Mouse (Mus musculus) heart, embryonic 10.5 days (tissue): Measurements from ENCODE around the gene Cux1. TPM values are rescaled to one million over a fixed set of nuclear protein-coding genes. Genes with fewer than 3 reads are reported as not detected.

Source experiments
- DNase-seq: peaks from one replicate; pipeline ENCODE4 v3.0.0-alpha.2; 2017; ENCODE audit warnings: low spot score
- H3K27ac ChIP-seq: fragments of 300-500 bp; sonication (generic); 2 replicates; pipeline ENCODE4 v1.5.1; 2016; ENCODE audit warnings: mild to moderate bottlenecking
- H3K27me3 ChIP-seq: fragments of 300-500 bp; sonication (generic); 2 replicates; pipeline ENCODE4 v1.6.1; 2016; ENCODE audit warnings: mild to moderate bottlenecking; ENCODE audit not compliant: poor library complexity, insufficient read depth, severe bottlenecking
- H3K36me3 ChIP-seq: fragments of 300-500 bp; sonication (generic); 2 replicates; pipeline ENCODE4 v1.6.1; 2016; ENCODE audit warnings: mild to moderate bottlenecking, moderate library complexity
- H3K4me1 ChIP-seq: fragments of 300-500 bp; sonication (generic); 2 replicates; pipeline ENCODE4 v1.6.1; 2016; ENCODE audit warnings: mild to moderate bottlenecking
- H3K4me3 ChIP-seq: fragments of 300-500 bp; sonication (generic); 2 replicates; pipeline ENCODE4 v1.5.1; 2016; ENCODE audit warnings: mild to moderate bottlenecking, moderate library complexity
- H3K9me3 ChIP-seq: fragments of 300-500 bp; sonication (generic); 2 replicates; pipeline ENCODE4 v1.6.1; 2016; ENCODE audit warnings: mild to moderate bottlenecking, moderate library complexity
- WGBS: fragments of 180-500 bp; shearing (Covaris S2); methylation state at CpG from one replicate; pipeline ENCODE4 v1.1.7; 2016; 5-methylcytosine and 5-hydroxymethylcytosine counted together
- polyA plus RNA-seq: library from polyadenylated mRNA; unstranded; fragments of >200 nt; fragmentation: Nextera tagmentation; extraction: Ambion mirVana; gene quantifications from 2 replicates; pipeline ENCODE4 v1.2.1, GENCODE M21; 2016

Gene Cux1
- polyA plus RNA-seq, 1 experiment from 2014 or later, result 65.8 TPM

DNA sequence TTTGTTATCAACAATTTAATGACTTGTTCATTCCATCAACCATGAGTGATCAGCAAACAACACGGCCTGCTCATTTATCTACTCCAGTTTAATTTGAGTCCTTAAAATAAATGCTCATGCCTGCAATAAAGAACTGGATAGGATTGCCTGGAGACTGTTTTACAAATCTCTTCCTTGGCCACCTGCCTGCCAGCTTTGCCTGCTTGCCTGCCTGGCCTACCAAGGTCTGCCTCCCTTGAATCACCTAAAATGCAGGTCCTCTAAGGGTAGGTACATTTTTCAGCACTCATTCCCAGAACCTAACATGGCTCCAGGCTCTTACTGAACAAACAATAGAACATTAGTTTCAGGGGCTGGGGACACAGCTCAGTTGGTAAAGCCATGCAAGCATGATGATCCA, 39.4 kb downstream of the Cux1 start:
- H3K36me3 ChIP-seq, result no peaks in the 10 kb centered on the region
- H3K4me1 ChIP-seq, result peaks cover 55% of the 10 kb centered on the region
- H3K4me3 ChIP-seq, result no peak overlapping the region
- whole genome bisulfite sequencing, result 74% methylated on average over 1 of the region's 1 CpGs
- H3K27me3 ChIP-seq, result no peaks in the 10 kb centered on the region
- no peak for DNase-seq
- no peak overlapping the region for H3K27ac ChIP-seq
- H3K9me3 ChIP-seq, result no peaks in the 10 kb centered on the region

DNA sequence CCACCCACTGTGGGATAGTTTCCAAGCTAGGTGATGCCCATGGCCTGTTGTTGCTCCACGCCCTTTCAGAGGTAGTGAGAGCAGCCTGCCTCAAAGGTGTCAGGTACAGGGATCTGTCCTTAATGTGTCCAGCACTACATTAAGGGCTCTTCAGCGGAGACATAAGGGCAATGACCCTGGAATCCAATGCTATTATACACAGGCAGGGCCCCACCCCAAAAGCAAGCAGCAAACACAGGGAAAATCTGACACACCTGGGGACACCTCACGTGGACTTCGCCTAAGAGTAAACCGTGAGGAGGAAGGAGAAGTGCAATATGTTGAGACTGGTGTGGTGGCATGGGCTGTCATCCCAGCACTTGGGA, 40.8 kb downstream of the Cux1 start:
- 0 out of 2 replicates have a peak overlapping the region, but pooled peaks have one; percentile 8 for H3K27ac ChIP-seq

DNA sequence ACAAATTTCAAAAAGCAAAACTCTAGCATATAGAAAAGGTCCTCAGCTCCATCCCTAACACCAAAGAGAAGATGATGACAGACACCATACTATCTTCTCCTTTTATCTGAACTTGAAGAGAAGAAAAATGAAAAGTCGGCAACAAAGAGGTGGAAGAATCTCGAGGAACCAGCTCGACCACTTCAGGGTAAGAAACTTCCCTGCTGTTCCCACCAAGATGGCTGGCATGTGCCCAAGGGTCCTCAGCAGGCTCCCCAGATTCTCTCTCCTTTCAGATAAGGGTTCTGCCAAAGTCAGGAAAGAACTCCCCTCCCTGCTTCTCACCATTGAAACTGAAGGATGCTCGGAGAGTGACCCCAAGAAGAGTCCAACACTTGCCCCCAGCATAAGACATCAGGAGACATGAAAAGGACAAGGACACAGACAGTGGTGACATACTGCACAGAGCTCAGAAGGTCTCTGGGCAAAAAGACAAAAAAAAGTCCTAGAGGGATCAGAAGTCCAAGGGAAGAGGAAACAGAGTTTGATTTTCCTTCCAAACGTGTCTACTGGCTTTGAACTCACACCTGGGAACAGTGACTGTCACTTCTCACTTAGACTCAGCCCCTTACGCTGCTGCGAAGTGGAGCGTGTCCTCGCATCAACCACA, 41.3 kb downstream of the Cux1 start:
- Histone ChIP-seq H3K4me1 (peaks cover 50% of the 10 kb centered on the region), H3K36me3 (no peaks in the 10 kb centered on the region), H3K27me3 (no peaks in the 10 kb centered on the region), H3K9me3 (no peaks in the 10 kb centered on the region), H3K27ac (0 out of 2 replicates have a peak overlapping the region, but pooled peaks have one; percentile 8), H3K4me3 (no peak overlapping the region)
- no peak for DNase-seq
- 71% methylated on average over 9 of the region's 9 CpGs for WGBS

More for the DNA sequence above, 40.8 kb downstream of the Cux1 start:
- 85% methylated on average over 5 of the region's 5 CpGs for WGBS
- DNase-seq, result no peak
- H3K36me3 ChIP-seq, result no peaks in the 10 kb centered on the region
- H3K9me3 ChIP-seq, result no peaks in the 10 kb centered on the region
- H3K4me1 ChIP-seq, result peaks cover 54% of the 10 kb centered on the region
- no peaks in the 10 kb centered on the region for H3K27me3 ChIP-seq
- H3K4me3 ChIP-seq, result no peak overlapping the region

DNA sequence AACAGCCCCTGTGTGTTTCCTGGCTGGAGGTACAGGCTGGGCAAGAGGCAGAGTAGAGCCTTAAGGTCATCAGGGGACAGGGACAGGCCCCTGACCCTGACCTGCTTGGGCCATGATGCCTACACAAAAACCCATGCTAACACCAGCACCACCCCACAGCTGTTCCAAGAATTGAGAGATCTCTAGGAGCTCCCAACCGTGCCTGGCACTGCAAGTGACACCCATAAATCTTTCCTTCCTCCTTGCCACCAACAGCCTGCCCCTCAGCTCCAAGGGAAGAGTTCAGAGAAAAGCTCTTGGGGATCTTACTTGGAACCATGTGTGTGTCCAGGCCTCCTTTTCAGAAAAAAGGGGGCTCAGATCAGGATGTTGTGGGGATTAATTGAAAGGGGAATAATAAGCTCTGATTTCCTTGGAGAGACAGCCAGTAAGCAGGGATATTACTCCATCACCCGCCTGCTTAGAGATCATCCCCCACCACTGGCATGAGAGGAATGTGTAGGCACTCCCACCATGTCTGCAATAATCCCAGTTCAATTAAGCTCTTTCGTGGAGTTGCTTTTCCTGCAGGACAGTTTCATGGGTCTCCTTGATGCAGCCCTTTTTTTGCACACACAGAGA, 44.3 kb downstream of the Cux1 start:
- H3K36me3 ChIP-seq, result no peaks in the 10 kb centered on the region
- no peaks in the 10 kb centered on the region for H3K27me3 ChIP-seq
- DNase-seq, result no peak
- 15% methylated on average over 3 of the region's 3 CpGs for WGBS
- H3K9me3 ChIP-seq, result no peaks in the 10 kb centered on the region
- no peak overlapping the region for H3K4me3 ChIP-seq
- H3K27ac ChIP-seq, result peak overlapping the region; percentile 82
- H3K4me1 ChIP-seq, result peaks cover 56% of the 10 kb centered on the region

DNA sequence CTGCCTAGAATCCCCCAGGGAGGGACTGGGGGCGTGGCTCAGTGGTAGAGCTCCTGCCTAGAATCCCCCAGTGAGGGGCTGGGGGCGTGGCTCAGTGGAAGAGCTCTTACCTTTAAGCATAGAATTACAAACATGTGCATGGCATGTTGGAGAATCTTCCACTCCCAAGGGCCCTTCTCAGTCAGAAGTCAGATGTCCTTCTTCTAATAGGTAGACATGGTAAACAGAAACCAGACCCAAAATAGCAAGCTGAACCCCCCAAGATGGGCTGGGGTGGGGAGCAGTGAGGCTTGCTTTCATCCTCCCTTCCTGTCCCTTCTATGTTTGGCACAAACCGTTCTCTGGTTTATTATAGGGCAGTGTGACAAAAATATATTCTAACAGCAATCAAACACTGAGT, 45.6 kb downstream of the Cux1 start:
- DNase-seq, result no peak
- Histone ChIP-seq H3K4me1 (peaks cover 64% of the 10 kb centered on the region), H3K27ac (peak overlapping the region; percentile 16; the same call in 1 of the 2 replicates), H3K4me3 (no peak overlapping the region), H3K36me3 (no peaks in the 10 kb centered on the region), H3K27me3 (no peaks in the 10 kb centered on the region), H3K9me3 (no peaks in the 10 kb centered on the region)
- 86% methylated on average over 3 of the region's 3 CpGs for WGBS

DNA sequence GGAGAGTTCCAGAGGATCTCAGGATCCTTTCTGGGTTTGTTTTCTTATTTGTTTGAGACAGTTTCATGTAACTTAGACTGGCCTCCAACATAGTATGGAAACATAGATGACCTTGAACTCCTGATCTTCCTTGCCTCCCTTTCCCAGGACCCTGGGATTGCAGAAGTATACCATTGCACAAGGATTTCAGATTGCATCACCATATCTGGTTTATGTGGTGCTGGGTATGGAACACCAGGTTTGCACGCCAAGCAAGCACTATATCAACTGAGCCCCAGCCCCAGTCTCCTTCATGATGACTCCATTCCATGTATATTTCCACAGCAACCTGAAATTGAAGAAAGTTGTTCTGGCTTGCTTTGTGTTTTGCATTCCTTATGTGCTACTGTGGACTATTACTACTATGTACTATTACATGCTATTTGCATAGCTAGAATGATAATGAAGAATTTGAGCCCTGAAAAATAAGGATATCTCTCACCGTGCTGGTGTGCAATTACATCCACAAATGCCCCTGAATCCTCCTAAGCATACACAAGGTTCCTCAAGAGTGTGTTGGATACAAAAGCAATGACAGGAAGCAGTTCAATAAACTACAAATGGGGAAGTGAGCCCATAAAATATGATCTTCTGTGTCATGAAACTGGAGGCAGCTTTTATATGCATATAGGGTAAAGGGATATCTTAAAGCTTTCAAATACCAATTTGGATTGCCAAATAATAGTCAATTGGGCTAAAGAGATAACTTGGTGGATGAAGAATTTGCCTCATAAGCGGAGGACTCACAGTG, 48.4 kb downstream of the Cux1 start:
- 91% methylated on average over 3 of the region's 3 CpGs for WGBS
- no peak overlapping the region for H3K27ac ChIP-seq
- no peaks in the 10 kb centered on the region for H3K9me3 ChIP-seq
- peaks cover 73% of the 10 kb centered on the region for H3K4me1 ChIP-seq
- H3K27me3 ChIP-seq, result no peaks in the 10 kb centered on the region
- DNase-seq, result no peak
- no peaks in the 10 kb centered on the region for H3K36me3 ChIP-seq
- H3K4me3 ChIP-seq, result no peak overlapping the region

DNA sequence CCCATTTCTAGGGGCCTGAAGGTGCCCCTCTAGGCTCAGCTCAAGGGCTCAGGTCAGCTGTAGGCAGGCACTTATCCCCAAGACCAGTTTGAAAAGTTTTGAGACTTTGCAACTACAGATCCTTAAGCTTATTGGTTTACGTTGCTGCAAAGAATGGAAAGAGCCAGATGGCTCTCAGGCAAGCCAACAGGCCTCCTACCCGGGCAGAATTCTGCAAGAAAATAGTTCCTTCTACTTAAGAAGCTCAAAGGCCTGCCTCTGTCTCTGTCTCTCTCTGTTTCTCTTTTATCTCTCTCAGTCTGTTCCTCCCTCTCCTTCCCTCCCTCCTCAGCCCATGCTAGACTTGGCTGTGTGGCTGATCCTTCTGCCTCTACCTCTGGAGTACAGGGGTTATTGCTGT, 49.8 kb downstream of the Cux1 start:
- no peak for DNase-seq
- Histone ChIP-seq H3K9me3 (no peaks in the 10 kb centered on the region), H3K27ac (0 out of 2 replicates have a peak overlapping the region, but pooled peaks have one; percentile 10), H3K36me3 (no peaks in the 10 kb centered on the region), H3K4me3 (no peak overlapping the region), H3K4me1 (peaks cover 67% of the 10 kb centered on the region), H3K27me3 (no peaks in the 10 kb centered on the region)
- 77% methylated on average over 2 of the region's 2 CpGs for WGBS

DNA sequence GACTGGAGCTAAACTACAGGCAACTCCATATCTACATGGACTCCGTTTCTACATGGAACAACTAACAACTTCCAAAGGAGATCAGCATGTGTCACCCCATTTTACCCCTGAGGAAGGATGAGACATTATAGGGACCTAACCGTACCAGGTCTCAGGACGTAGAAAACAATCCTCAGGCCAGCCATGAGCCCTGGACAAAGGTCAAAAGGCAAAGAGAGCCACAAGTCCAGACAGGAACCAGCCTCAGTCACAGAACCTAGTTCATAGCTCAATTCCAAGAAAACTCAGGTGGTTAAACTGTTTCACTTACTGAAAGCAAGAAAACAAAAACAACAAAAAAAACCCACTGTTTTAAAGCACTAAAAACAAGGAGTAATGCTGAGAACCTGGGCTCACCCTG, 50.7 kb downstream of the Cux1 start:
- no peaks in the 10 kb centered on the region for H3K36me3 ChIP-seq
- peaks cover 68% of the 10 kb centered on the region for H3K4me1 ChIP-seq
- no peak overlapping the region for H3K27ac ChIP-seq
- WGBS, result 83% methylated on average over 3 of the region's 3 CpGs
- H3K9me3 ChIP-seq, result no peaks in the 10 kb centered on the region
- H3K4me3 ChIP-seq, result no peak overlapping the region
- H3K27me3 ChIP-seq, result no peaks in the 10 kb centered on the region
- no peak for DNase-seq

DNA sequence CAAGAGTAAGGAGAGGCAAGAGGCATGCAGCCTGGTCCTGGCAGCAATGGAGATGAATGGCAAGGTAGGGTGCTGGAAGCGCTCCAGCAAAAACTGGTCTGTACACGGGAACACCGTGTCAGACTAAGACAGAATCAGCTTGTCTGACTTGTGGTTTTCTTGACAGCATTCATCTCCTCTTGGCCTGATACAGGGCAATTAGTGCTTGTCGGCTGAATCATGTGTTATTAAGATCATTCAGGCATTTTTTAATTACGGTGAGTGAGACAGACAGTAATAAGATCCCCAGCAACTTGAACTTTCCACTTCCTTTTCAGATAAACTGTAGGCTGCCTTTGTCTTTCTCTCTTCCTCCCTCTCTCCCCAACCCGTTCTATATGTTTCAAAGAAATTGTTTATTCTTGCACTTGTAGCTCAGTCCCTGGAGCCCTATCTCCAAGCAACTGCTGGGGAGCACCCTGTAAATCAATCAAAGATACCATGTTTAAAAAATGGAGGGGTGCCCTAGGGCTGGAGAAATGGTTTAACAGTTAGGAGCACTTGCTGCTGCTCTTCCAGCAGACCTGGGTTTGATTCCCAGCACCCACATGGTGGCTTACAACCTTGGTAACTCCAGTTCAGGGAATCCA, 53.1 kb downstream of the Cux1 start:
- 62% methylated on average over 6 of the region's 6 CpGs for WGBS
- H3K36me3 ChIP-seq, result no peaks in the 10 kb centered on the region
- no peaks in the 10 kb centered on the region for H3K27me3 ChIP-seq
- no peak for DNase-seq
- no peaks in the 10 kb centered on the region for H3K9me3 ChIP-seq
- H3K27ac ChIP-seq, result no peak overlapping the region
- H3K4me3 ChIP-seq, result no peak overlapping the region
- peaks cover 79% of the 10 kb centered on the region for H3K4me1 ChIP-seq

DNA sequence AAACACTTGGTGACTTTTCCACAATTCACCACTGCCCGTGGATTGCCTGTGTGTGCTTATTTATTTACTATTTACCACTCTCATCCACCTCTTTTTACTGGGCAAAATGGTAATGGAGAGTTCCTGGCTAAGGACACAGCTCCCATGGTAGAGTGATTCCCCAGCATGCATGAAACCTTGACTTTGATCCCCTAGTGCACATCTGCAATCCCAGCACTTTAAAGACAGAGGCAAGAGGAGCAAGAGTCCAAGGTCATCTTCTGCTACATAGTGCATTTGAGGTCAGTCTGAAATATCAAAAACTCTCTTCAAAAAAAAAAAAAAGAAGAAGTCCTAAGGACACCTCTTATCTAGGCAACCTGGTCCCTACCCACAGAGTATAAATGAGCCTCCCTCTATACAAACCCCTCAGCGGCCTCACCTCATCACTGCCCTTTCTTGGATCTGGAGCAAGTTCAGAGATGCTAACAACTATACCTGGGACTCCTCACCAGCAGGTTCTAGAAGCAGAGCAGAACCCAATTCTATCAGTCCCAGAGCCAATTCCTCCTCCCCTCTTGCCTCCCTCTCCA, 55.1 kb downstream of the Cux1 start:
- 78% methylated on average over 2 of the region's 2 CpGs for WGBS
- no peaks in the 10 kb centered on the region for H3K9me3 ChIP-seq
- peaks cover 80% of the 10 kb centered on the region for H3K4me1 ChIP-seq

DNA sequence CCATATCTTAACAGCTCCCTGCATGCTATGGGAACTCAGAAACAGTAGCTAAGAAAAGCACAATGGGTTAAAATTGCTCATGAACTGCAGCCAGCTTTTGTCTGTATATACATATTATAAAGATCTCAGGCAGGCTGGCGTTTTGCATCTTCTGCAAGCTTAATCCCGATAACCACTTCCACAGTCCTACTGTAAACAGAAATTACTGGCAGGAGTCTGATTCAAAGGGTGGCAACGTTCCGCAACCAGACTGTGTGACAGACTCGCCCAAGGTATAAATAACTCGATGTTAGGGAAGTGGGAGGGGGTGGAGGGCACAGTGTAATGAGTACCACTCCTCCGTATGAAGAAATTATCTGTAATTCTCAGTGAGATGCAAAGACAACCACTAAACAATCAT, 55.9 kb downstream of the Cux1 start:
- no peaks in the 10 kb centered on the region for H3K27me3 ChIP-seq
- H3K36me3 ChIP-seq, result no peaks in the 10 kb centered on the region
- H3K4me1 ChIP-seq, result peaks cover 82% of the 10 kb centered on the region
- DNase-seq, result no peak
- H3K9me3 ChIP-seq, result no peaks in the 10 kb centered on the region
- WGBS, result 54% methylated on average over 7 of the region's 7 CpGs
- H3K4me3 ChIP-seq, result no peak overlapping the region
- no peak overlapping the region for H3K27ac ChIP-seq

More for the DNA sequence above, 55.1 kb downstream of the Cux1 start:
- Histone ChIP-seq H3K4me3 (no peak overlapping the region), H3K36me3 (no peaks in the 10 kb centered on the region), H3K27ac (no peak overlapping the region), H3K27me3 (no peaks in the 10 kb centered on the region)
- DNase-seq, result no peak

DNA sequence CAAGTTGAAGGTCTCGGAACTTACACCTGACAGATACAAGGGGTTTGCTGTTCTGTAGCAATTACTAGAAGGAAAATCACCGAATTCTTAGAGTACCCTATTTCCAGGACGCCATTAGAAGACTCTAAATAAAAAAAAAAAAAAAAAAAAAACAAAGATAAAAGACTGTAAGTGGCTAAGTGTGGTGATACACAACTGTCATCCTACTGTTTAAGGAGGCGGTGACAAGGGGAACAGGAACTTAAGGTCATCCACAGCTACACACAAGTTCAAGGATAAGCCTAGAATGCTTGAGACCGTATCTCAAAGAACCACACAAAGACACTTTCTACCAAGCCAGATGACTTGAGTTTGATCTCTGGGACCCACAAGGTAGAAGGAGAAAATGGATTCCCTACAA, 56.7 kb downstream of the Cux1 start:
- 72% methylated on average over 5 of the region's 5 CpGs for WGBS
- Histone ChIP-seq H3K4me1 (peaks cover 77% of the 10 kb centered on the region), H3K27me3 (no peaks in the 10 kb centered on the region), H3K4me3 (no peak overlapping the region), H3K27ac (no peak overlapping the region), H3K36me3 (no peaks in the 10 kb centered on the region), H3K9me3 (no peaks in the 10 kb centered on the region)
- DNase-seq, result no peak
